ENCODE assay signal across 15 mouse cellular contexts in the genomic region with DNA sequence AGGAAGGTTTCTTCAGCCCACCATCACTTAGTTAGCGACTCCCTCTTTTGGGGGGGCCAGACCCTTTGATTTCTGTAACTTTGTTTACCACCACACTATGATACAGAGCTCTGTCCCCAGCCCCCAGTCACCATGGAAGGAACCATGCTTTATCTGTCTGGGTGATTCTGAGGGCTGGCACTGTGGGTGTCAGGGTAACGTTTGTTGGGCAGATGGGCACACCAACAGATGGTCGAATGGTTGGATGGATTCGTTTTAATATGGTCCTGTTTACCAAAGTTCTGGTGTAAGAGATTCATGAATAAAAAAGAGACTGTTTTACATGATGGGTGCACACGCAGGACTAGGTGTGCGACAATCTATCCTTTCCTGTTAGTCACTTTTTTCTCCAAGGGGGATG. TPM values are rescaled to one million over a fixed set of nuclear protein-coding genes. Genes with fewer than 3 reads are reported as not detected.
"Had no signal": no experiment of that assay in that cellular context is flagged by ENCODE, and none has a peak within 500 bp of the region (broad histone marks: within the 10 kb centered on the region; RNA-seq: fewer than 3 reads in every experiment).

No protein-coding gene starts in this region.

- H3K9ac ChIP-seq: limb, embryonic 13.5 days; liver, embryonic 14.5 days; midbrain, embryonic 13.5 days; neural tube, embryonic 13.5 days; stomach, embryonic 15.5 days had no signal

- DNase-seq: kidney, adult 9 months; kidney, postnatal 36 days; layer of hippocampus, adult 9-11 months; layer of hippocampus, postnatal 36 days; lung, adult 18-20 months; right cerebral cortex, postnatal 14 days; thymus, adult 2 months; thymus, postnatal 25 days had no signal

- H3K36me3 ChIP-seq: limb, embryonic 13.5 days; midbrain, embryonic 13.5 days; neural tube, embryonic 13.5 days; stomach, embryonic 15.5 days had no signal

- H3K4me3 ChIP-seq: limb, embryonic 13.5 days; midbrain, embryonic 13.5 days; neural tube, embryonic 13.5 days; stomach, embryonic 15.5 days had no signal

- H3K27me3 ChIP-seq: limb, embryonic 13.5 days; midbrain, embryonic 13.5 days; neural tube, embryonic 13.5 days; stomach, embryonic 15.5 days had no signal

- H3K4me2 ChIP-seq: limb, embryonic 13.5 days; midbrain, embryonic 13.5 days; neural tube, embryonic 13.5 days; stomach, embryonic 15.5 days had no signal

- H3K9me3 ChIP-seq: limb, embryonic 13.5 days; midbrain, embryonic 13.5 days; neural tube, embryonic 13.5 days; stomach, embryonic 15.5 days had no signal

- ATAC-seq: midbrain, embryonic 13.5 days had no signal

- H3K27ac ChIP-seq: kidney, postnatal 0 days; limb, embryonic 13.5 days; liver, embryonic 14.5 days; midbrain, embryonic 13.5 days; neural tube, embryonic 13.5 days; stomach, embryonic 15.5 days had no signal

- H3K4me1 ChIP-seq: neural tube, embryonic 13.5 days; stomach, embryonic 15.5 days had no signal

RNA-seq across cellular contexts. Expression of a gene that starts 22.9 kb away (rescaled TPM):
- total RNA-seq: megakaryocyte-erythroid progenitor cell, adult 5-6 weeks had no signal
